Mouse (Mus musculus) hindbrain, embryonic 11.5 days (tissue): Measurements from ENCODE around the gene Vwf. TPM values are rescaled to one million over a fixed set of nuclear protein-coding genes. Genes with fewer than 3 reads are reported as not detected.
A peak's percentile ranks its signal among the peaks of the same experiment; 100 is the strongest.

ENCODE experiments used
- ATAC-seq: fragments of 200-750 bp; cut with Nextera tagmentation; 2 replicates; pipeline ENCODE4 v1.8.0; 2017; ENCODE audit warnings: mild to moderate bottlenecking, moderate TSS enrichment, moderate library complexity; ENCODE audit not compliant: low FRiP score
- DNase-seq: peaks from one replicate; pipeline ENCODE4 v3.0.0-alpha.2; 2015; ENCODE audit warnings: low spot score
- H3K27ac ChIP-seq: fragments of 300-500 bp; sonication (generic); 2 replicates; pipeline ENCODE4 v1.5.1; 2014; ENCODE audit warnings: mild to moderate bottlenecking, low read depth, low read length
- H3K27me3 ChIP-seq: fragments of 300-500 bp; sonication (generic); 2 replicates; pipeline ENCODE4 v1.6.1; 2014; ENCODE audit warnings: mild to moderate bottlenecking, low read length, moderate library complexity, mixed read lengths; ENCODE audit not compliant: control insufficient read depth, insufficient read depth
- H3K36me3 ChIP-seq: fragments of 300-500 bp; sonication (generic); 2 replicates; pipeline ENCODE4 v1.6.1; 2014; ENCODE audit warnings: mild to moderate bottlenecking, low read length, moderate library complexity, mixed read lengths; ENCODE audit not compliant: control insufficient read depth, insufficient read depth
- H3K4me1 ChIP-seq: fragments of 300-500 bp; sonication (generic); replicated peaks from 2 replicates; pipeline ENCODE4 v1.6.1; 2014; ENCODE audit warnings: low read length, mixed read lengths; ENCODE audit not compliant: control insufficient read depth, insufficient read depth
- H3K4me2 ChIP-seq: fragments of 300-500 bp; sonication (generic); replicated peaks from 2 replicates; pipeline ENCODE4 v1.6.1; 2014; ENCODE audit warnings: mild to moderate bottlenecking, low read depth, low read length
- H3K4me3 ChIP-seq: fragments of 300-500 bp; sonication (generic); 2 replicates; pipeline ENCODE4 v1.5.1; 2014; ENCODE audit warnings: low read depth, low read length
- H3K9ac ChIP-seq: fragments of 300-500 bp; sonication (generic); 2 replicates; pipeline ENCODE4 v1.6.1; 2014; ENCODE audit warnings: low read depth, low read length
- H3K9me3 ChIP-seq: fragments of 300-500 bp; sonication (generic); 2 replicates; pipeline ENCODE4 v1.6.1; 2016; ENCODE audit warnings: low read length; ENCODE audit not compliant: control insufficient read depth
- WGBS: fragments of 180-500 bp; shearing (Covaris S2); extraction: QIAGEN DNeasy Blood & Tissue Kit; methylation state at CpG from one replicate; pipeline ENCODE4 v1.1.7; 2014; 5-methylcytosine and 5-hydroxymethylcytosine counted together
- polyA plus RNA-seq: library from polyadenylated mRNA; unstranded; fragments of >200 nt; fragmentation: Nextera tagmentation; extraction: Ambion mirVana; gene quantifications from 2 replicates; pipeline ENCODE4 v1.2.1, GENCODE M21; 2014

Gene Vwf
- polyA plus RNA-seq, 1 experiment from 2014 or later, result 10.3 TPM

DNA sequence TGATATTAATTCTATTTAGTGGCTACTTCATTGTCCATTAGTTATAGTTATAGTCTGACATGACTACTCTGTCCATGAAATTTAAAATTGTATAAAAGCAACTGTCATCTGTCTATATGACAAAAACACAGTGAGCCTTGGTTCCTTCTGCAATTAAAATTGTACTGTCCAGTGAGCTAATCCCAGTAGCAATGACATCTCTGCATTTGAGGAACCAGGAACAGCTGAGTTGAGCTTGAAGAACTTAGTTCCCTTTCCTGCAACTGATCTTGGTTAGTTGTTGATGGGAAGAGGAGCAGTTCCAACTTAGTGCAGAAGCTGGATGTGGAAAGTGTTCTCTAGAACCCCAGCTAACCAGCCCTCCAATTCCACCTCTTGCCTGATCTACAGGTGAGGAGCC, 138.8 kb downstream of the Vwf start:
- Histone ChIP-seq H3K4me3 (no peak overlapping the region), H3K9ac (no peak overlapping the region), H3K9me3 (no peaks in the 10 kb centered on the region), H3K27me3 (no peaks in the 10 kb centered on the region; the same call in 1 of the 2 replicates), H3K4me1 (no peaks in the 10 kb centered on the region), H3K4me2 (no peak overlapping the region), H3K36me3 (no peaks in the 10 kb centered on the region), H3K27ac (no peak overlapping the region)
- DNase-seq (no peak), ATAC-seq (no peak)

GRCm38 (mm10) chr6:125687986-125688385, 141.4 kb downstream of the Vwf start:
- 67% methylated on average over 1 of the region's 1 CpGs for WGBS
- no peak overlapping the region for H3K9ac ChIP-seq
- no peak for DNase-seq
- no peak overlapping the region for H3K4me2 ChIP-seq
- no peaks in the 10 kb centered on the region; the same call in 1 of the 2 replicates for H3K27me3 ChIP-seq
- no peaks in the 10 kb centered on the region for H3K4me1 ChIP-seq
- no peaks in the 10 kb centered on the region for H3K9me3 ChIP-seq
- H3K36me3 ChIP-seq, result no peaks in the 10 kb centered on the region
- H3K27ac ChIP-seq, result no peak overlapping the region
- no peak overlapping the region for H3K4me3 ChIP-seq
- no peak for ATAC-seq

DNA sequence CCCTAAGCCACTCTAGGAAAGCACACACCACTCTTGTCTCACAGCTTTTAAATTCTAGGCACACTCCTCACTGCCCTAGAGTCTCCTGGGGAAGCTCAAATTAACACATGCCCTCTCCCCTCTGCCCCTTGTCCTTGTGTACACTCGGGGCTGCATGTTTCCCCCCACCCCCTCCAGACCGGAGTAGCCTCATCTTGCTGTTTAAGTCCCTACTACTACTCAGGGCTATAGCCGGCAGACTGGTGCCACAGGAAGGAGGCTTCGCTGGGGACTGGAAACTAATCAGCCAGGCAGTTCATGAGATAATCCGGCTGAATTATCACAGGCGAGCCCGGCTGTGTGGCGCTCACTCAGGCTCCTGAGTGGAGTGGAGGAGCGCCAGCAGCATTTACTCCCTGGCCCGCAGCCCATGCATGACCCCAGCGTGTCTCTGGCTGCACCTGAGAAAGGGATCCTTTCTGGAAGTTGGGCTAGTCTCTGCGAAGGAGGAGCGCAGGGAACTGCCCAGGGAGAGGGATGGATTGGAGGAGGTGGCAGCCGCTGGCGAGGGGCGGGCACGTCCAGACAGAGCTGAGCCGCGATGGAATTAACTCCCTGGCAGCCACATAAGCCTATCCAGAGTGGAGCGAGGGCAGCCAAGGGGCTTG, 143.6 kb downstream of the Vwf start, which contains the start of gene Ano2:
Gene Ano2, plus strand, starts transcription at position 363 of the 647 bp plus-strand sequence.
- no peaks in the 10 kb centered on the region for H3K36me3 ChIP-seq
- no peaks in the 10 kb centered on the region for H3K9me3 ChIP-seq
- H3K27me3 ChIP-seq, result no peaks in the 10 kb centered on the region; the same call in 1 of the 2 replicates
- H3K9ac ChIP-seq, result 0 out of 2 replicates have a peak within 1 kb of the TSS, but pooled peaks have one; percentile 8
- H3K4me3 ChIP-seq, result peak within 1 kb of the TSS; percentile 17; the same call in 1 of the 2 replicates
- WGBS, result 1% methylated on average over 20 of the region's 20 CpGs
- DNase-seq (peak; percentile 37), ATAC-seq (peak; percentile 47; the same call in 1 of the 2 replicates)
- peak within 1 kb of the TSS; percentile 39 for H3K4me2 ChIP-seq
- H3K27ac ChIP-seq, result no peak within 1 kb of the TSS
- no peaks in the 10 kb centered on the region for H3K4me1 ChIP-seq

DNA sequence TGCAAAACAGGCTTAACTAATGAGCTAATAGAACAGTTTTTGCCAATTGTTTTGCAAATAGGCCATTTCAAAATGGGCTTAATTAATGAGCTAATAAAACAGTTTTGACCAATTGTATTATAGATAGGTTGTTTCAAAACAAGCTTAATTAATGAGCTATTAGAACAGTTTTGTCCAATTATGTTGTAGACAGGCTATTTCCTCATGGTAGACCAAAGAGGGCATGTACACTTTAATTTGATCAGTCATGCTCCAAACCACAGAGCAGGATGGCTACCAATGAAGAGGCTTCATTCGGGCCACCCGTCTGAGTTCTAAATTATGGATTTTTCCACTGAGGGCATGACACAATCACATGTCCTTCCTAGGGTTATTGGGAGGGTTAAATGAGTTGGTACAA, 154.6 kb downstream of the Vwf start:
- no peaks in the 10 kb centered on the region for H3K9me3 ChIP-seq
- no peak for ATAC-seq
- WGBS, result 87% methylated on average over 2 of the region's 2 CpGs

DNA sequence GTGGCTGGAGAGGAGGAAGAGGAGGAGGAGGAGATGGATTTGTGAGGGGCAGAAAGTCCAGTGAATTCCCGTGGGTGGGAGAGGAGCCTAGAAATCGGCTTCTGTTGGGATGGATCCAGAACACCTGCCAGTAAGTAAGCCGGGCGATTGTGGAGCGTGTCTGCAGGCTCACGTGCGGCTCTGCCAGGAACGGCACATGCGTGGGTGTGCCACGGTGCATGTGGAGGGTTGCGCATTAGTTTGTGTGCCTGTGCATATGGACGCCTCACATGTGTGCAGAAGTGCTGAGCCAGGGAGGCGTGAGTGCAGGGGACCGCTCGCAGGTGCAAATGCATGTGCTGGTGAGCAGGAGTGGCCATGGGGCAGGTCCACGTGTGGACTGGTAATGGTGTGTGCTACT, 164.7 kb downstream of the Vwf start:
- no peaks in the 10 kb centered on the region for H3K9me3 ChIP-seq
- 92% methylated on average over 16 of the region's 16 CpGs for WGBS
- H3K4me1 ChIP-seq, result no peaks in the 10 kb centered on the region
- no peaks in the 10 kb centered on the region for H3K27me3 ChIP-seq
- no peak for DNase-seq
- no peak overlapping the region for H3K4me3 ChIP-seq
- ATAC-seq, result 0 out of 2 replicates have a peak, but pooled peaks have one; percentile 25
- no peak overlapping the region for H3K4me2 ChIP-seq
- no peaks in the 10 kb centered on the region for H3K36me3 ChIP-seq
- no peak overlapping the region for H3K27ac ChIP-seq
- no peak overlapping the region for H3K9ac ChIP-seq

More for the DNA sequence above, 154.6 kb downstream of the Vwf start:
- DNase-seq, result no peak
- no peaks in the 10 kb centered on the region for H3K36me3 ChIP-seq
- no peak overlapping the region for H3K4me3 ChIP-seq
- H3K27me3 ChIP-seq, result no peaks in the 10 kb centered on the region
- H3K4me1 ChIP-seq, result no peaks in the 10 kb centered on the region
- no peak overlapping the region for H3K9ac ChIP-seq
- H3K27ac ChIP-seq, result no peak overlapping the region
- H3K4me2 ChIP-seq, result no peak overlapping the region

DNA sequence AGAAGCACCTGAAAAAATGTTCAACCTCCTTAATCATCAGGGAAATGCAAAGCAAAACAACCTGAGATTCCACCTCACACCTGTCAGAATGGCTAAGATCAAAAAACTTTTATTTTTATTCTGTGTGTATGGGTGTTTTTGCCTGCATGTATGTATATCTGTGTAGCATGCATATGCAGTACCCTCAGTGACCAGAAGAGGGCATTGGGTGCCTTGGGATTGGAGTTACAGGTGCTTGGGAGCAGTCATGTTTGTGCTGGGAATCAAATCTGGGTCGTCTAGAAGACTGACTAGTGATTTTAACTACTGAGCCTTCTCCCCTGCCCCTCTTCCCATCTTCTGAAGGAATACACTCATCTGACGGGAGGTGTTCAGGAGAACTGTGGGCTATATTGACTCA, 179.8 kb downstream of the Vwf start:
- DNase-seq (peak; percentile 8), ATAC-seq (no peak)
- no peak overlapping the region for H3K4me2 ChIP-seq
- no peaks in the 10 kb centered on the region for H3K27me3 ChIP-seq
- no peaks in the 10 kb centered on the region for H3K36me3 ChIP-seq
- no peak overlapping the region for H3K4me3 ChIP-seq
- no peak overlapping the region for H3K27ac ChIP-seq
- H3K9me3 ChIP-seq, result no peaks in the 10 kb centered on the region
- 88% methylated on average over 2 of the region's 2 CpGs for WGBS
- H3K4me1 ChIP-seq, result no peaks in the 10 kb centered on the region
- H3K9ac ChIP-seq, result no peak overlapping the region

- H3K36me3 ChIP-seq, result no peaks in the 10 kb centered on the region
- DNase-seq, result no peak
- H3K27ac ChIP-seq, result no peak overlapping the region
- WGBS, result 76% methylated on average over 5 of the region's 5 CpGs
- no peaks in the 10 kb centered on the region for H3K4me1 ChIP-seq
- H3K4me2 ChIP-seq, result no peak overlapping the region
- no peak overlapping the region for H3K4me3 ChIP-seq
- H3K9ac ChIP-seq, result no peak overlapping the region
- ATAC-seq, result no peak
- H3K27me3 ChIP-seq, result no peaks in the 10 kb centered on the region
- no peaks in the 10 kb centered on the region for H3K9me3 ChIP-seq
Measured at GRCm38 (mm10) chr6:125727484-125727911, 180.9 kb downstream of the Vwf start.

- DNase-seq, result no peak
- H3K4me2 ChIP-seq, result no peak overlapping the region
- no peaks in the 10 kb centered on the region for H3K36me3 ChIP-seq
Measured at GRCm38 (mm10) chr6:125729471-125729870, 182.9 kb downstream of the Vwf start.

GRCm38 (mm10) chr6:125729986-125730535, 183.5 kb downstream of the Vwf start:
- DNase-seq (no peak), ATAC-seq (no peak)
- Histone ChIP-seq H3K27me3 (no peaks in the 10 kb centered on the region), H3K9me3 (no peaks in the 10 kb centered on the region), H3K4me3 (no peak overlapping the region), H3K4me2 (no peak overlapping the region), H3K4me1 (no peaks in the 10 kb centered on the region), H3K9ac (no peak overlapping the region), H3K27ac (no peak overlapping the region), H3K36me3 (no peaks in the 10 kb centered on the region)
- 62% methylated on average over 11 of the region's 11 CpGs for WGBS

More at GRCm38 (mm10) chr6:125729471-125729870, 182.9 kb downstream of the Vwf start:
- Histone ChIP-seq H3K9ac (no peak overlapping the region), H3K4me1 (no peaks in the 10 kb centered on the region), H3K27ac (no peak overlapping the region), H3K9me3 (no peaks in the 10 kb centered on the region), H3K27me3 (no peaks in the 10 kb centered on the region), H3K4me3 (no peak overlapping the region)
- WGBS, result 84% methylated on average over 6 of the region's 6 CpGs
- ATAC-seq, result no peak
